Mouse (Mus musculus): ENCODE measurements at regions not wholly inside any gene's neighbourhood (a gene's known extent, or its start where the extent isn't known, plus 50 kb on each side); places are given as distances from the start of the nearest gene placed in this dataset.

- peak in 1 of 2 experiments; percentile 6 for DNase-seq
Measured at GRCm38 (mm10) chr3:33305756-33306155, 162.7 kb upstream of the Pex5l start.

GRCm38 (mm10) chr3:33262797-33263196, 119.8 kb upstream of the Pex5l start:
- DNase-seq: no peak

GRCm38 (mm10) chr3:33219271-33220065, 76.4 kb upstream of the Pex5l start:
- no peak for DNase-seq

- no peak for DNase-seq
Measured at GRCm38 (mm10) chr3:33218291-33218690, 75.2 kb upstream of the Pex5l start.

- DNase-seq: peak; percentile 9
Measured at GRCm38 (mm10) chr3:33217360-33218034, 74.5 kb upstream of the Pex5l start.

GRCm38 (mm10) chr3:33211224-33211817, 68.3 kb upstream of the Pex5l start:
- DNase-seq: no peak

Small RNA genes lying in the stretch of these regions (microRNA-seq; reads per million reads assigned to microRNA genes)
- gene Gm27974: 0 reads per million in 2 experiments
